Mouse (Mus musculus) cerebellum, adult 2 months (tissue): ENCODE measurements around the gene Pbx3.

ENCODE experiments used
- CTCF ChIP-seq: fragments of 200-500 bp; IDR thresholded peaks from 2 replicates; pipeline ENCODE4 v1.5.1; 2011; ENCODE audit warnings: low read depth, mild to moderate bottlenecking, control low read depth, low read length, moderate library complexity, borderline replicate concordance; ENCODE audit not compliant: insufficient read depth
- POLR2A ChIP-seq: fragments of 200-500 bp; IDR thresholded peaks from 2 replicates; pipeline ENCODE4 v1.6.1; 2011; ENCODE audit warnings: low read length, control low read depth, borderline replicate concordance; ENCODE audit not compliant: insufficient read depth

GRCm38 (mm10) chr2:34147036-34147435 lies 225.9 kb downstream of the Pbx3 start:
- no peak for TF ChIP-seq POLR2A
- no peak for TF ChIP-seq CTCF
